Mouse (Mus musculus): ENCODE results near the gene Nxt2.

- TF ChIP-seq POLR2A (IDR thresholded peaks at IDR 0.05; ENCODE audit: low read depth, low read length), result no peak
- no peak for TF ChIP-seq CTCF (conservative IDR thresholded peaks at IDR 0.05; ENCODE audit: insufficient read depth, insufficient read length, low read depth, low read length)
Observed at GRCm38 (mm10) chrX:142245682-142246327, 19.2 kb downstream of the Nxt2 start.

Data from kidney, adult 2 months (tissue).